Mouse (Mus musculus) midbrain, embryonic 13.5 days (tissue): ENCODE results near the gene Bbs9. TPM values are rescaled to one million over a fixed set of nuclear protein-coding genes. Genes with fewer than 3 reads are reported as not detected.

Experiments
- ATAC-seq: fragments of 200-750 bp; cut with Nextera tagmentation; 2 replicates; pipeline ENCODE4 v1.8.0; 2017; ENCODE audit warnings: mild to moderate bottlenecking, moderate TSS enrichment, moderate library complexity
- H3K27ac ChIP-seq: fragments of 300-500 bp; sonication (generic); 2 replicates; pipeline ENCODE4 v1.5.1; 2015; ENCODE audit warnings: inconsistent platforms, mild to moderate bottlenecking, moderate library complexity
- H3K27me3 ChIP-seq: fragments of 300-500 bp; sonication (generic); 2 replicates; pipeline ENCODE4 v1.6.1; 2015; ENCODE audit warnings: mild to moderate bottlenecking, inconsistent platforms
- H3K36me3 ChIP-seq: fragments of 300-500 bp; sonication (generic); 2 replicates; pipeline ENCODE4 v1.6.1; 2015; ENCODE audit warnings: mild to moderate bottlenecking, inconsistent platforms
- H3K4me1 ChIP-seq: fragments of 300-500 bp; sonication (generic); replicated peaks from 2 replicates; pipeline ENCODE4 v1.6.1; 2015; ENCODE audit warnings: inconsistent platforms
- H3K4me2 ChIP-seq: fragments of 300-500 bp; sonication (generic); replicated peaks from 2 replicates; pipeline ENCODE4 v1.6.1; 2015; ENCODE audit warnings: moderate library complexity, mild to moderate bottlenecking, inconsistent platforms
- H3K4me3 ChIP-seq: fragments of 300-500 bp; sonication (generic); replicated peaks from 2 replicates; pipeline ENCODE4 v1.5.1; 2015; ENCODE audit warnings: mild to moderate bottlenecking, inconsistent platforms
- H3K9ac ChIP-seq: fragments of 300-500 bp; sonication (generic); replicated peaks from 2 replicates; pipeline ENCODE4 v1.6.1; 2015; ENCODE audit warnings: mild to moderate bottlenecking, inconsistent platforms
- H3K9me3 ChIP-seq: fragments of 300-500 bp; sonication (generic); 2 replicates; pipeline ENCODE4 v1.6.1; 2016; ENCODE audit warnings: mild to moderate bottlenecking, inconsistent platforms
- WGBS: fragments of 180-500 bp; shearing (Covaris S2); methylation state at CpG from one replicate; pipeline ENCODE4 v1.1.7; 2015; 5-methylcytosine and 5-hydroxymethylcytosine counted together
- polyA plus RNA-seq: library from polyadenylated mRNA; unstranded; fragments of >200 nt; fragmentation: Nextera tagmentation; extraction: Ambion mirVana; gene quantifications from 2 replicates; pipeline ENCODE4 v1.2.1, GENCODE M21; 2015

Gene Bbs9
- polyA plus RNA-seq, 1 experiment from 2014 or later = 22.5 TPM

DNA sequence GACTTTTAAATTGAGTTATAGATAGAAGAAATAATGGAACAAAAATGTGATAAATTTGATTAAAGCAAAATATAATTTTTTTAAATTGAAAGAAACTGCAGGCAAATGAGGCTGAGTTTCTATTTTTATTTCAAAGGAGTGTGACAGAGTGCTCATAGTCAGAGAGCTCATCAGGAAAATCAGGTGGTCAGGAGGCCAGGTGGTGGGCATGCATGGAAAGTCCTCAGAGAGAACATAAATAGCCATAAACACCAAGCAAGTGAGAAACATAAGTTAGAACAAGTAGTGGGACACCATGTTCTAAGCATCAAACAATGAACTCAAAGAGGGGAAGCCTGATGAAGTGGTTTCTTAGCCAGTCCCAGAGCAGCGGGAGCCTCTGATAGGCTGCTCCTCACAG, 266.5 kb downstream of the Bbs9 start:
- Histone ChIP-seq H3K4me3 (no peak overlapping the region), H3K4me1 (no peaks in the 10 kb centered on the region), H3K9me3 (no peaks in the 10 kb centered on the region), H3K27me3 (no peaks in the 10 kb centered on the region), H3K27ac (no peak overlapping the region), H3K36me3 (no peaks in the 10 kb centered on the region), H3K9ac (no peak overlapping the region), H3K4me2 (no peak overlapping the region)
- 96% methylated on average over 1 of the region's 1 CpGs for WGBS
- no peak for ATAC-seq

DNA sequence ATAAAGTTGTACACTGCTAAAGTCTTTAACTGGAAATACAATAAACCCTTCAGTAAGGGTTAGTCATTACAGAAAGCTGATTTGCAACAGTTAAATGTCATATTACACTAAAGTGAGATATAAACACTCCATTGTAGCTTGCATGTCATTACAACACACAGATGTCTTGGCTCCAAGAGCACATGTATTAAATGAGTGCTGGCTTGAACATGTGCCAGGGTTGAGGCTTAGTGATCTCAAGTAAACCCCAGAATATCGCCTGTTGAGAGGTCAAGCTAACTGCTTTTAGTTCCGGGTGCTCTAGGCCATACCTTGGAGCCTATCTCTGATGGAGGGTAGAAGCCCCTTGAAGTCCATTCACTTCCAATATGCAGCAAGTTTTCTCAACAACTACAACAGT, 273.1 kb downstream of the Bbs9 start:
- H3K9me3 ChIP-seq = no peaks in the 10 kb centered on the region; the same call in 1 of the 2 replicates
- H3K4me2 ChIP-seq = no peak overlapping the region
- no peak overlapping the region for H3K27ac ChIP-seq
- H3K9ac ChIP-seq = no peak overlapping the region
- no peaks in the 10 kb centered on the region for H3K27me3 ChIP-seq
- H3K4me3 ChIP-seq = no peak overlapping the region
- no peaks in the 10 kb centered on the region for H3K4me1 ChIP-seq
- no peaks in the 10 kb centered on the region for H3K36me3 ChIP-seq
- 86% methylated on average over 2 of the region's 2 CpGs for WGBS
- no peak for ATAC-seq

- ATAC-seq = no peak
- Histone ChIP-seq H3K36me3 (no peaks in the 10 kb centered on the region), H3K9me3 (no peaks in the 10 kb centered on the region; the same call in 1 of the 2 replicates), H3K27ac (no peak overlapping the region), H3K4me2 (no peak overlapping the region), H3K4me3 (no peak overlapping the region), H3K4me1 (no peaks in the 10 kb centered on the region), H3K9ac (no peak overlapping the region), H3K27me3 (no peaks in the 10 kb centered on the region)
- WGBS = 88% methylated on average over 17 of the region's 17 CpGs
Observed at GRCm38 (mm10) chr9:22750779-22751545, 275.4 kb downstream of the Bbs9 start.

- no peaks in the 10 kb centered on the region for H3K36me3 ChIP-seq
- no peak for ATAC-seq
- H3K4me2 ChIP-seq = no peak overlapping the region
- H3K9me3 ChIP-seq = no peaks in the 10 kb centered on the region; the same call in 1 of the 2 replicates
- no peaks in the 10 kb centered on the region for H3K4me1 ChIP-seq
- no peaks in the 10 kb centered on the region for H3K27me3 ChIP-seq
- H3K27ac ChIP-seq = no peak overlapping the region
- H3K9ac ChIP-seq = no peak overlapping the region
- H3K4me3 ChIP-seq = no peak overlapping the region
Observed at GRCm38 (mm10) chr9:22751546-22751929, 276.0 kb downstream of the Bbs9 start.

GRCm38 (mm10) chr9:22754081-22754672, 278.7 kb downstream of the Bbs9 start:
- Histone ChIP-seq H3K27me3 (no peaks in the 10 kb centered on the region), H3K36me3 (no peaks in the 10 kb centered on the region), H3K9me3 (no peaks in the 10 kb centered on the region; the same call in 1 of the 2 replicates), H3K4me3 (no peak overlapping the region), H3K9ac (no peak overlapping the region), H3K4me2 (no peak overlapping the region), H3K27ac (no peak overlapping the region), H3K4me1 (no peaks in the 10 kb centered on the region)
- ATAC-seq = no peak
- 67% methylated on average over 6 of the region's 6 CpGs for WGBS

- Histone ChIP-seq H3K27me3 (no peaks in the 10 kb centered on the region), H3K4me3 (no peak overlapping the region), H3K36me3 (no peaks in the 10 kb centered on the region), H3K4me1 (no peaks in the 10 kb centered on the region), H3K9me3 (no peaks in the 10 kb centered on the region), H3K27ac (no peak overlapping the region), H3K9ac (no peak overlapping the region), H3K4me2 (no peak overlapping the region)
- 82% methylated on average over 3 of the region's 3 CpGs for WGBS
- ATAC-seq = no peak
Observed at GRCm38 (mm10) chr9:22758487-22758886, 283.0 kb downstream of the Bbs9 start.

DNA sequence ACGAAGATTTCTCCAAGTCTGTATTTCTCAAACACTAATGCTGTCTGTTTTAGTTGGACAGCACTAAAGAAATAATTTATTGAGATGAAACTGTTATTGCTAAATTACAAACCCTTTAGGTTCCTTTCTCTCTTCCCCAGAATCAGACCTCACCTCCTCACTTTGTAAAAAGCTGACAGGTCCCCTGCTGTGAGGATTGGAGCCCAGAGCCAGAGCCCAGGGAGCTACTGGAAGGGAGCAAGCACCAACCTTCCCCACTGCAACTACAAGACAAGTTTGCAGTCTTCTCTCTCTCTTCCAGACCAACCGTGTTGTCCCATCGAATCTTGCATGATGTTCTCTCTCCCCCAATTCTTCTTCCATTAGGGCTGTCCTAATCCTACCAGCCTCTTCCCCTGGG, 283.7 kb downstream of the Bbs9 start:
- H3K4me1 ChIP-seq = no peaks in the 10 kb centered on the region

GRCm38 (mm10) chr9:22760376-22760775, 284.9 kb downstream of the Bbs9 start:
- Histone ChIP-seq H3K4me3 (no peak overlapping the region), H3K36me3 (no peaks in the 10 kb centered on the region), H3K27me3 (no peaks in the 10 kb centered on the region), H3K9ac (no peak overlapping the region), H3K9me3 (no peaks in the 10 kb centered on the region), H3K4me2 (no peak overlapping the region), H3K4me1 (no peaks in the 10 kb centered on the region), H3K27ac (no peak overlapping the region)
- no peak for ATAC-seq
- WGBS = 79% methylated on average over 4 of the region's 4 CpGs

More for the DNA sequence above, 283.7 kb downstream of the Bbs9 start:
- Histone ChIP-seq H3K27me3 (no peaks in the 10 kb centered on the region), H3K9ac (no peak overlapping the region), H3K4me3 (no peak overlapping the region), H3K27ac (no peak overlapping the region), H3K9me3 (no peaks in the 10 kb centered on the region), H3K36me3 (no peaks in the 10 kb centered on the region), H3K4me2 (no peak overlapping the region)
- WGBS = 67% methylated on average over 3 of the region's 3 CpGs
- no peak for ATAC-seq

DNA sequence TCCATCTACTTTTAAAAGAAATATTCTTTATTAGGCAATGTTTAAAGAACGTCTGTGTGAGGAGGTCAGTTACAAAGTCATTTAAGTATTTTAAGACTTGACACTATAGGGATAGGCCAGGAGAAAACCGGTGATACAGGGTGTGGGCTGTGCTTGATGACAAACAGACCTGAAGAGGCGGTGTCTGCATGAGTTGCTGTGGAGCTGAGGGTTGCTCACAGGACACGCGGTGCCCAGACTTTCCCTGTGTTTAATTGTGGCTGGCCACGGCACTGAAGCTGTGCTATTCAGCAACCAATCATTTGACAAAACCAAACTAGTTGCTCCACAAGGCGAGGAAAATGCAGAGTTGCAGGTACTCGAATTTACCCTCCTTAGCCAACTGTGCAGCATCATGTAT, 286.0 kb downstream of the Bbs9 start:
- H3K9me3 ChIP-seq = no peaks in the 10 kb centered on the region
- no peak overlapping the region for H3K4me2 ChIP-seq
- H3K4me3 ChIP-seq = no peak overlapping the region
- H3K9ac ChIP-seq = no peak overlapping the region
- 89% methylated on average over 8 of the region's 8 CpGs for WGBS
- no peaks in the 10 kb centered on the region for H3K27me3 ChIP-seq
- no peak overlapping the region for H3K27ac ChIP-seq
- no peaks in the 10 kb centered on the region for H3K36me3 ChIP-seq
- no peaks in the 10 kb centered on the region for H3K4me1 ChIP-seq
- ATAC-seq = no peak

DNA sequence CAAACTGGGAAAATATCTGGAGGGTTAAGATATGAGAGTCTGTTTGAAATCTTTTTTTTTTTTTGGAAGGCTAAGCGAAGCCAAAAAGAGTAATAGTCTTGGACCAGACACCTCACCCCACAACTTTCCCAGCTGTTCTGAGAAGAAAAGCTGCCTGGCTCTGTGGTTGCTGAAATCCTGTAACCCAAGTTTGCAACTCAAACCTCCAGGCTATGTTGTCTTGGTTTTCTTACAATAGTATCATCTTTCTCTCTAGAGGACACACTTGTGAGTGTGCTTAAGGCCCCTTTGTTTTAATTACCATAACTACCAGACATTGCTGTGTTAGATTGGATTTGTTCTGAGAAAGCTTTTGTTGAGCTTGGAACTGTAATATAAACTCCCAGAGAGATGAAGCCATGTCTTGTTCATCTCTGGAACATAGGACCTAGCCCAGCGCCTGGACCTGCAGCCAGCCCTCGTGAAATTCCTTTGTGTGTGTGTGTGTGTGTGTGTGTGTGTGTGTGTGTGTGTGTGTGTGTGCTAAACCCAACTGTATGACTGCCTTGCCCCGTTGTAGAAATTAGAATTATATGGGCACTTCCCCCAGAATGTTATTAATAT, 290.2 kb downstream of the Bbs9 start:
- no peak overlapping the region for H3K9ac ChIP-seq
- no peak overlapping the region for H3K27ac ChIP-seq
- H3K27me3 ChIP-seq = no peaks in the 10 kb centered on the region
- ATAC-seq = no peak
- H3K9me3 ChIP-seq = no peaks in the 10 kb centered on the region
- H3K4me3 ChIP-seq = no peak overlapping the region
- H3K36me3 ChIP-seq = no peaks in the 10 kb centered on the region
- no peaks in the 10 kb centered on the region for H3K4me1 ChIP-seq
- H3K4me2 ChIP-seq = no peak overlapping the region
- 73% methylated on average over 4 of the region's 4 CpGs for WGBS

GRCm38 (mm10) chr9:22767154-22767553, 291.6 kb downstream of the Bbs9 start:
- ATAC-seq = no peak
- no peak overlapping the region for H3K27ac ChIP-seq
- no peaks in the 10 kb centered on the region for H3K9me3 ChIP-seq
- no peak overlapping the region for H3K4me3 ChIP-seq
- H3K4me2 ChIP-seq = no peak overlapping the region
- H3K27me3 ChIP-seq = no peaks in the 10 kb centered on the region
- no peak overlapping the region for H3K9ac ChIP-seq
- H3K36me3 ChIP-seq = no peaks in the 10 kb centered on the region
- 92% methylated on average over 5 of the region's 5 CpGs for WGBS
- H3K4me1 ChIP-seq = no peaks in the 10 kb centered on the region

GRCm38 (mm10) chr9:22767860-22768259, 292.3 kb downstream of the Bbs9 start:
- Histone ChIP-seq H3K36me3 (no peaks in the 10 kb centered on the region), H3K4me1 (no peaks in the 10 kb centered on the region), H3K4me3 (no peak overlapping the region), H3K4me2 (no peak overlapping the region), H3K9ac (no peak overlapping the region), H3K9me3 (no peaks in the 10 kb centered on the region), H3K27ac (no peak overlapping the region), H3K27me3 (no peaks in the 10 kb centered on the region)
- ATAC-seq = no peak
- WGBS = 82% methylated on average over 3 of the region's 3 CpGs
